Mouse (Mus musculus): Measurements from ENCODE around the gene Mpp6. TPM values are rescaled to one million over a fixed set of nuclear protein-coding genes. Genes with fewer than 3 reads are reported as not detected.
A peak's percentile ranks its signal among the peaks of the same experiment; 100 is the strongest.

Mpp6 gene
- polyA plus RNA-seq, 1 experiment from 2014 or later, result 76.1 TPM

- H3K9ac ChIP-seq (replicated peaks), result peak overlapping the region; percentile 91
- peaks cover 14% of the 10 kb centered on the region for H3K4me1 ChIP-seq
- no peak overlapping the region for H3K27ac ChIP-seq (replicated peaks)
- no peaks in the 10 kb centered on the region for H3K36me3 ChIP-seq
- WGBS, result 10% methylated on average over 6 of the region's 6 CpGs
- no peaks in the 10 kb centered on the region for H3K9me3 ChIP-seq
- peak overlapping the region; percentile 86 for H3K4me3 ChIP-seq
- no peak for ATAC-seq (ENCODE audit: low FRiP score, low read depth)
- peaks cover 3% of the 10 kb centered on the region; the same call in 1 of the 2 replicates for H3K27me3 ChIP-seq
- peak overlapping the region; percentile 73 for H3K4me2 ChIP-seq (replicated peaks)
Observed at GRCm38 (mm10) chr6:50111111-50111655, 1.1 kb downstream of the Mpp6 start.

GRCm38 (mm10) chr6:50112775-50113174, 2.7 kb downstream of the Mpp6 start:
- peak overlapping the region; percentile 33 for H3K4me2 ChIP-seq (replicated peaks)
- peaks cover 14% of the 10 kb centered on the region for H3K4me1 ChIP-seq
- H3K9ac ChIP-seq (replicated peaks), result no peak overlapping the region
- H3K27me3 ChIP-seq, result peaks cover 3% of the 10 kb centered on the region; the same call in 1 of the 2 replicates
- H3K9me3 ChIP-seq, result no peaks in the 10 kb centered on the region
- WGBS, result under 1% methylated on average over 8 of the region's 8 CpGs
- ATAC-seq (ENCODE audit: low FRiP score, low read depth), result peak; percentile 66
- no peaks in the 10 kb centered on the region for H3K36me3 ChIP-seq
- H3K4me3 ChIP-seq, result peak overlapping the region; percentile 18; the same call in 1 of the 2 replicates
- no peak overlapping the region for H3K27ac ChIP-seq (replicated peaks)

- peaks cover 10% of the 10 kb centered on the region for H3K4me1 ChIP-seq
- no peak for ATAC-seq (ENCODE audit: low FRiP score, low read depth)
- no peak overlapping the region for H3K4me2 ChIP-seq (replicated peaks)
- H3K9me3 ChIP-seq, result no peaks in the 10 kb centered on the region
- no peak overlapping the region for H3K9ac ChIP-seq (replicated peaks)
- no peaks in the 10 kb centered on the region for H3K27me3 ChIP-seq
- H3K4me3 ChIP-seq, result no peak overlapping the region
- H3K36me3 ChIP-seq, result no peaks in the 10 kb centered on the region
- 87% methylated on average over 6 of the region's 6 CpGs for WGBS
- H3K27ac ChIP-seq (replicated peaks), result no peak overlapping the region
Observed at GRCm38 (mm10) chr6:50114280-50114679, 4.2 kb downstream of the Mpp6 start.

GRCm38 (mm10) chr6:50120931-50121330, 10.9 kb downstream of the Mpp6 start:
- WGBS, result 100% methylated on average over 1 of the region's 1 CpGs
- Histone ChIP-seq H3K36me3 (0 out of 2 replicates have a peak, but pooled peaks cover 4% of the 10 kb centered on the region), H3K27ac (replicated peaks) (no peak overlapping the region), H3K9me3 (0 out of 2 replicates have a peak, but pooled peaks cover 9% of the 10 kb centered on the region), H3K27me3 (no peaks in the 10 kb centered on the region), H3K4me1 (no peaks in the 10 kb centered on the region), H3K4me2 (replicated peaks) (no peak overlapping the region), H3K9ac (replicated peaks) (no peak overlapping the region), H3K4me3 (no peak overlapping the region)
- ATAC-seq (ENCODE audit: low FRiP score, low read depth), result no peak

GRCm38 (mm10) chr6:50122835-50123234, 12.8 kb downstream of the Mpp6 start:
- H3K36me3 ChIP-seq, result 0 out of 2 replicates have a peak, but pooled peaks cover 4% of the 10 kb centered on the region
- no peak overlapping the region for H3K4me3 ChIP-seq
- no peak overlapping the region for H3K4me2 ChIP-seq (replicated peaks)
- 94% methylated on average over 4 of the region's 4 CpGs for WGBS
- H3K27ac ChIP-seq (replicated peaks), result no peak overlapping the region
- H3K27me3 ChIP-seq, result no peaks in the 10 kb centered on the region
- H3K9me3 ChIP-seq, result peaks cover 15% of the 10 kb centered on the region; the same call in 1 of the 2 replicates
- no peak for ATAC-seq (ENCODE audit: low FRiP score, low read depth)
- H3K4me1 ChIP-seq, result no peaks in the 10 kb centered on the region
- no peak overlapping the region for H3K9ac ChIP-seq (replicated peaks)

- H3K4me1 ChIP-seq, result no peaks in the 10 kb centered on the region
- no peak overlapping the region for H3K4me3 ChIP-seq
- 94% methylated on average over 2 of the region's 2 CpGs for WGBS
- peaks cover 15% of the 10 kb centered on the region; the same call in 1 of the 2 replicates for H3K9me3 ChIP-seq
- 0 out of 2 replicates have a peak, but pooled peaks cover 4% of the 10 kb centered on the region for H3K36me3 ChIP-seq
- no peak overlapping the region for H3K9ac ChIP-seq (replicated peaks)
- no peak overlapping the region for H3K4me2 ChIP-seq (replicated peaks)
- no peaks in the 10 kb centered on the region for H3K27me3 ChIP-seq
- ATAC-seq (ENCODE audit: low FRiP score, low read depth), result no peak
- no peak overlapping the region for H3K27ac ChIP-seq (replicated peaks)
Observed at GRCm38 (mm10) chr6:50124197-50124596, 14.2 kb downstream of the Mpp6 start.

- H3K4me3 ChIP-seq, result no peak overlapping the region
- no peak overlapping the region for H3K27ac ChIP-seq (replicated peaks)
- no peak overlapping the region for H3K9ac ChIP-seq (replicated peaks)
- H3K4me2 ChIP-seq (replicated peaks), result no peak overlapping the region
- peaks cover 4% of the 10 kb centered on the region; the same call in 1 of the 2 replicates for H3K36me3 ChIP-seq
- ATAC-seq (ENCODE audit: low FRiP score, low read depth), result no peak
- no peaks in the 10 kb centered on the region for H3K27me3 ChIP-seq
- no peaks in the 10 kb centered on the region for H3K4me1 ChIP-seq
- peaks cover 15% of the 10 kb centered on the region; the same call in 1 of the 2 replicates for H3K9me3 ChIP-seq
- WGBS, result 91% methylated on average over 2 of the region's 2 CpGs
Observed at GRCm38 (mm10) chr6:50126331-50126730, 16.3 kb downstream of the Mpp6 start.

GRCm38 (mm10) chr6:50127536-50127935, 17.5 kb downstream of the Mpp6 start:
- peaks cover 6% of the 10 kb centered on the region; the same call in 1 of the 2 replicates for H3K9me3 ChIP-seq
- H3K27ac ChIP-seq (replicated peaks), result no peak overlapping the region
- no peak overlapping the region for H3K9ac ChIP-seq (replicated peaks)
- H3K4me1 ChIP-seq, result no peaks in the 10 kb centered on the region
- no peak overlapping the region for H3K4me3 ChIP-seq
- no peaks in the 10 kb centered on the region for H3K27me3 ChIP-seq
- 97% methylated on average over 6 of the region's 6 CpGs for WGBS
- no peak for ATAC-seq (ENCODE audit: low FRiP score, low read depth)
- H3K4me2 ChIP-seq (replicated peaks), result no peak overlapping the region
- H3K36me3 ChIP-seq, result peaks cover 4% of the 10 kb centered on the region; the same call in 1 of the 2 replicates

- no peak overlapping the region for H3K4me2 ChIP-seq (replicated peaks)
- H3K9me3 ChIP-seq, result no peaks in the 10 kb centered on the region
- no peaks in the 10 kb centered on the region for H3K27me3 ChIP-seq
- no peak overlapping the region for H3K9ac ChIP-seq (replicated peaks)
- 90% methylated on average over 3 of the region's 3 CpGs for WGBS
- no peaks in the 10 kb centered on the region for H3K4me1 ChIP-seq
- no peak overlapping the region for H3K27ac ChIP-seq (replicated peaks)
- no peak overlapping the region for H3K4me3 ChIP-seq
- H3K36me3 ChIP-seq, result no peaks in the 10 kb centered on the region
- no peak for ATAC-seq (ENCODE audit: low FRiP score, low read depth)
Observed at GRCm38 (mm10) chr6:50137651-50138050, 27.6 kb downstream of the Mpp6 start.

GRCm38 (mm10) chr6:50139526-50139925, 29.5 kb downstream of the Mpp6 start:
- WGBS, result 84% methylated on average over 3 of the region's 3 CpGs
- Histone ChIP-seq H3K36me3 (no peaks in the 10 kb centered on the region), H3K4me2 (replicated peaks) (no peak overlapping the region), H3K4me3 (no peak overlapping the region), H3K4me1 (no peaks in the 10 kb centered on the region), H3K27ac (replicated peaks) (no peak overlapping the region), H3K9me3 (no peaks in the 10 kb centered on the region), H3K9ac (replicated peaks) (no peak overlapping the region), H3K27me3 (no peaks in the 10 kb centered on the region)
- no peak for ATAC-seq (ENCODE audit: low FRiP score, low read depth)

- no peaks in the 10 kb centered on the region for H3K36me3 ChIP-seq
- no peak overlapping the region for H3K4me2 ChIP-seq (replicated peaks)
- no peaks in the 10 kb centered on the region for H3K27me3 ChIP-seq
- no peak overlapping the region for H3K9ac ChIP-seq (replicated peaks)
- no peak overlapping the region for H3K4me3 ChIP-seq
- no peaks in the 10 kb centered on the region for H3K4me1 ChIP-seq
- no peaks in the 10 kb centered on the region for H3K9me3 ChIP-seq
- no peak overlapping the region for H3K27ac ChIP-seq (replicated peaks)
- ATAC-seq (ENCODE audit: low FRiP score, low read depth), result no peak
Observed at GRCm38 (mm10) chr6:50146158-50146557, 36.1 kb downstream of the Mpp6 start.

- WGBS, result 94% methylated on average over 4 of the region's 4 CpGs
- H3K4me2 ChIP-seq (replicated peaks), result no peak overlapping the region
- H3K4me1 ChIP-seq, result no peaks in the 10 kb centered on the region
- no peaks in the 10 kb centered on the region for H3K9me3 ChIP-seq
- no peak overlapping the region for H3K4me3 ChIP-seq
- ATAC-seq (ENCODE audit: low FRiP score, low read depth), result no peak
- H3K27me3 ChIP-seq, result no peaks in the 10 kb centered on the region
- H3K36me3 ChIP-seq, result no peaks in the 10 kb centered on the region
- H3K27ac ChIP-seq (replicated peaks), result no peak overlapping the region
- no peak overlapping the region for H3K9ac ChIP-seq (replicated peaks)
Observed at GRCm38 (mm10) chr6:50149378-50149777, 39.3 kb downstream of the Mpp6 start.

- no peaks in the 10 kb centered on the region for H3K9me3 ChIP-seq
- H3K27me3 ChIP-seq, result no peaks in the 10 kb centered on the region
- no peak overlapping the region for H3K4me3 ChIP-seq
- no peak overlapping the region for H3K27ac ChIP-seq (replicated peaks)
- H3K36me3 ChIP-seq, result no peaks in the 10 kb centered on the region
- ATAC-seq (ENCODE audit: low FRiP score, low read depth), result no peak
- no peak overlapping the region for H3K4me2 ChIP-seq (replicated peaks)
- WGBS, result 87% methylated on average over 6 of the region's 6 CpGs
- no peak overlapping the region for H3K9ac ChIP-seq (replicated peaks)
- no peaks in the 10 kb centered on the region for H3K4me1 ChIP-seq
Observed at GRCm38 (mm10) chr6:50159842-50160241, 49.8 kb downstream of the Mpp6 start.
